Mouse (Mus musculus): ENCODE results near the gene Zfp865. TPM values are rescaled to one million over a fixed set of nuclear protein-coding genes. Genes with fewer than 3 reads are reported as not detected.
A peak's percentile ranks its signal among the peaks of the same experiment; 100 is the strongest.
"Not testable (repeated sequence)": the region's sequence is repeated elsewhere in the genome, so short reads cannot be mapped to it uniquely, and the experiment has no call there.

Zfp865 gene
- total RNA-seq, 2 experiments from 2014 or later = 38.6 to 41.8 TPM

- Histone ChIP-seq H3K4me3 (peak within 1 kb of the TSS; percentile 79), H3K27ac (peak within 1 kb of the TSS; percentile 94)
- DNase-seq (ENCODE audit: low spot score in 2 of 2) = peak; percentile 92 to 98
- no peak for TF ChIP-seq CTCF (conservative IDR thresholded peaks at IDR 0.05)
These were observed 23.9 kb upstream of the Zfp865 start, which contains the start of gene Zfp579 for GRCm38 (mm10) chr7:4996003-4996895. Gene Zfp579 (minus strand): TSS chr7:4996158.

- TF ChIP-seq CTCF (conservative IDR thresholded peaks at IDR 0.05) = no peak; the same call in 1 of the 2 replicates
- no peak for DNase-seq (ENCODE audit: low spot score in 2 of 2)
- peak overlapping the region; percentile 94 for H3K27ac ChIP-seq
- peak overlapping the region; percentile 79 for H3K4me3 ChIP-seq
These were observed 23.2 kb upstream of the Zfp865 start for GRCm38 (mm10) chr7:4996934-4997333.

GRCm38 (mm10) chr7:4999876-5000275 lies 20.3 kb upstream of the Zfp865 start:
- TF ChIP-seq CTCF (conservative IDR thresholded peaks at IDR 0.05) = peak; percentile 75
- Histone ChIP-seq H3K27ac (no peak overlapping the region), H3K4me3 (no peak overlapping the region)
- DNase-seq (ENCODE audit: low spot score in 2 of 2) = no peak

GRCm38 (mm10) chr7:5002876-5003275 lies 17.3 kb upstream of the Zfp865 start:
- H3K27ac ChIP-seq; H3K4me3 ChIP-seq; DNase-seq (ENCODE audit: low spot score in 2 of 2): not testable (repeated sequence)

GRCm38 (mm10) chr7:5008229-5008628 lies 11.9 kb upstream of the Zfp865 start:
- TF ChIP-seq CTCF (conservative IDR thresholded peaks at IDR 0.05) = 0 out of 2 replicates have a peak, but pooled peaks have one; percentile 4
- no peak for DNase-seq (ENCODE audit: low spot score in 2 of 2)
- Histone ChIP-seq H3K27ac (no peak overlapping the region), H3K4me3 (no peak overlapping the region)

GRCm38 (mm10) chr7:5012681-5013513 lies 7.3 kb upstream of the Zfp865 start:
- no peak for DNase-seq (ENCODE audit: low spot score in 2 of 2)

GRCm38 (mm10) chr7:5014251-5015117 lies 5.7 kb upstream of the Zfp865 start, which contains the start of the genes Zfp524 and Fiz1:
Gene Zfp524 (plus strand): TSS chr7:5014415.
Gene Fiz1 (minus strand): TSS chr7:5014697.
- Histone ChIP-seq H3K27ac (peak within 1 kb of the TSS; percentile 97), H3K4me3 (peak within 1 kb of the TSS; percentile 91)
- no peak for TF ChIP-seq CTCF (conservative IDR thresholded peaks at IDR 0.05)
- DNase-seq (ENCODE audit: low spot score in 2 of 2) = peak; percentile 96 to 97

More at GRCm38 (mm10) chr7:5012681-5013513, 7.3 kb upstream of the Zfp865 start:
- no peak for TF ChIP-seq CTCF (conservative IDR thresholded peaks at IDR 0.05)
- Histone ChIP-seq H3K4me3 (no peak overlapping the region), H3K27ac (no peak overlapping the region)

- Histone ChIP-seq H3K27ac (peak within 1 kb of the TSS; percentile 97), H3K4me3 (peak within 1 kb of the TSS; percentile 91)
- no peak; the same call in 1 of the 2 replicates for TF ChIP-seq CTCF (conservative IDR thresholded peaks at IDR 0.05)
- DNase-seq (ENCODE audit: low spot score in 2 of 2) = peak; percentile 91 to 92
These were observed 4.8 kb upstream of the Zfp865 start, which contains the start of gene Gm44973 for GRCm38 (mm10) chr7:5015118-5016001. Gene Gm44973 (plus strand): TSS chr7:5015496.

- no peak for TF ChIP-seq CTCF (conservative IDR thresholded peaks at IDR 0.05)
- Histone ChIP-seq H3K4me3 (peak overlapping the region; percentile 91), H3K27ac (peak overlapping the region; percentile 97)
- DNase-seq (ENCODE audit: low spot score in 2 of 2) = no peak
These were observed 4.1 kb upstream of the Zfp865 start for GRCm38 (mm10) chr7:5016057-5016456.

GRCm38 (mm10) chr7:5016920-5017319 lies 3.3 kb upstream of the Zfp865 start:
- no peak for DNase-seq (ENCODE audit: low spot score in 2 of 2)

GRCm38 (mm10) chr7:5017352-5017751 lies 2.8 kb upstream of the Zfp865 start:
- no peak for DNase-seq (ENCODE audit: low spot score in 2 of 2)

More at GRCm38 (mm10) chr7:5016920-5017319, 3.3 kb upstream of the Zfp865 start:
- Histone ChIP-seq H3K27ac (no peak overlapping the region), H3K4me3 (no peak overlapping the region)
- TF ChIP-seq CTCF (conservative IDR thresholded peaks at IDR 0.05) = no peak

More at GRCm38 (mm10) chr7:5017352-5017751, 2.8 kb upstream of the Zfp865 start:
- no peak overlapping the region for H3K4me3 ChIP-seq
- H3K27ac ChIP-seq = no peak overlapping the region
- peak; percentile 59 for TF ChIP-seq CTCF (conservative IDR thresholded peaks at IDR 0.05)

Measured in layer of hippocampus, adult 2 months (tissue).